Mouse (Mus musculus) limb, embryonic 12.5 days (tissue): ENCODE measurements at regions not wholly inside any gene's neighbourhood (a gene's known extent, or its start where the extent isn't known, plus 50 kb on each side); places are given as distances from the start of the nearest gene placed in this dataset.

Source experiments
- ATAC-seq: fragments of 200-750 bp; cut with Nextera tagmentation; 2 replicates; pipeline ENCODE4 v1.8.0; 2017; ENCODE audit warnings: low read depth, moderate TSS enrichment; ENCODE audit not compliant: insufficient number of reproducible peaks, insufficient read depth, low FRiP score, low TSS enrichment
- H3K27ac ChIP-seq: fragments of 300-500 bp; sonication (generic); 2 replicates; pipeline ENCODE4 v1.5.1; 2016; ENCODE audit warnings: mild to moderate bottlenecking, moderate library complexity
- H3K27me3 ChIP-seq: fragments of 300-500 bp; sonication (generic); 2 replicates; pipeline ENCODE4 v1.6.1; 2016; ENCODE audit warnings: mild to moderate bottlenecking, moderate library complexity
- H3K36me3 ChIP-seq: fragments of 300-500 bp; sonication (generic); 2 replicates; pipeline ENCODE4 v1.6.1; 2016; ENCODE audit warnings: mild to moderate bottlenecking, moderate library complexity
- H3K4me1 ChIP-seq: fragments of 300-500 bp; sonication (generic); replicated peaks from 2 replicates; pipeline ENCODE4 v1.6.1; 2016
- H3K4me2 ChIP-seq: fragments of 300-500 bp; sonication (generic); 2 replicates; pipeline ENCODE4 v1.6.1; 2016; ENCODE audit warnings: mild to moderate bottlenecking, moderate library complexity
- H3K4me3 ChIP-seq: fragments of 300-500 bp; sonication (generic); replicated peaks from 2 replicates; pipeline ENCODE4 v1.5.1; 2016; ENCODE audit warnings: mild to moderate bottlenecking
- H3K9ac ChIP-seq: fragments of 300-500 bp; sonication (generic); replicated peaks from 2 replicates; pipeline ENCODE4 v1.6.1; 2016; ENCODE audit warnings: mild to moderate bottlenecking, moderate library complexity
- H3K9me3 ChIP-seq: fragments of 300-500 bp; sonication (generic); 2 replicates; pipeline ENCODE4 v1.6.1; 2016; ENCODE audit warnings: mild to moderate bottlenecking, moderate library complexity
- WGBS: fragments of 180-500 bp; shearing (Covaris S2); methylation state at CpG from one replicate; pipeline ENCODE4 v1.1.7; 2016; 5-methylcytosine and 5-hydroxymethylcytosine counted together

DNA sequence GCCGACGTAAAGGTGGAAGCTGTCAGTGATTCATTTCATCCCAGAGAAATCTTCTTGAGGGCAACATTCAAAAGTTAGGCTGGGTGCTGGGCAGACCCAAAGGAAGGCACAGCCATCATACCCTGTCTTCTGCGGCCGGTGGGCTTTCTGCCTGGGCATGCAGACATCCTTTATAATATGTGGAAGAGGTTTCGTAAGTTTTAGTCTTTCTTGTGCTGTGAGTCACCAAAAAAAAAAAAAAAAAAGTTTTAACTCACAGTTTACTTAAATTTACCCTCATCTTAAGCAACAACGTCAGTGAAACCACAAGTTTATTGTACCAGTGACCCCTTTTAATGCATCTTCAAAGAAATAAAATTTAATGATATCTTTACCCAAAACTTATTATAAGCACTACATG is 128.7 kb downstream of the Dusp6 start:
- Histone ChIP-seq H3K4me2 (no peak overlapping the region), H3K9me3 (no peaks in the 10 kb centered on the region), H3K4me1 (peaks cover 38% of the 10 kb centered on the region), H3K9ac (no peak overlapping the region), H3K36me3 (no peaks in the 10 kb centered on the region), H3K27ac (no peak overlapping the region), H3K4me3 (no peak overlapping the region), H3K27me3 (0 out of 2 replicates have a peak, but pooled peaks cover 4% of the 10 kb centered on the region)
- WGBS, result 66% methylated on average over 6 of the region's 6 CpGs
- no peak for ATAC-seq

DNA sequence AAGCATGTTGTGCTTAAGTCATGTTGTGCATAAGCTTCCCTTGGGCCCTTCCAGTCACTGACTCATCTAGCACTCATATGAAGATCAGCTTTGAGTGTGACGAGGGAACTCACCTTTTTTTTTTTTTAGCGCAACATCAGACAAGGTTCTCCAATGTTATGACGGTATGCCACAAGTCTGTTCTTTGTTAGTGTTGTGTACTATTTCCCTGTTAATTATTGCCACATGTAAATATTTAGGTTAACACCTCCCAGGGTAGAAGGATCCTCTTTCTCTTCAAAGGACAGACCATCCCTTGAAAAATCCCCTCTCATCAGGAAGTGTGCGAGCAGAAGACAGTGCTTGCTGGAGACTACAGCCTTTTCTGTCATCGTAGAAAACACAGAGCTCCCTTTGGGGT is 129.9 kb downstream of the Dusp6 start:
- Histone ChIP-seq H3K36me3 (no peaks in the 10 kb centered on the region), H3K27ac (no peak overlapping the region), H3K27me3 (0 out of 2 replicates have a peak, but pooled peaks cover 2% of the 10 kb centered on the region), H3K9me3 (peaks cover 7% of the 10 kb centered on the region; the same call in 1 of the 2 replicates), H3K4me2 (no peak overlapping the region), H3K4me1 (peaks cover 38% of the 10 kb centered on the region), H3K4me3 (no peak overlapping the region), H3K9ac (no peak overlapping the region)
- no peak for ATAC-seq
- 41% methylated on average over 5 of the region's 5 CpGs for WGBS

GRCm38 (mm10) chr10:99393523-99393922 is 130.5 kb downstream of the Dusp6 start:
- peak overlapping the region; percentile 67 for H3K27ac ChIP-seq
- H3K4me3 ChIP-seq, result no peak overlapping the region
- H3K4me2 ChIP-seq, result no peak overlapping the region; the same call in 1 of the 2 replicates
- no peak overlapping the region for H3K9ac ChIP-seq
- ATAC-seq, result no peak
- H3K27me3 ChIP-seq, result 0 out of 2 replicates have a peak, but pooled peaks cover 2% of the 10 kb centered on the region
- WGBS, result 16% methylated on average over 8 of the region's 8 CpGs
- peaks cover 9% of the 10 kb centered on the region; the same call in 1 of the 2 replicates for H3K9me3 ChIP-seq
- H3K4me1 ChIP-seq, result peaks cover 34% of the 10 kb centered on the region
- H3K36me3 ChIP-seq, result no peaks in the 10 kb centered on the region

DNA sequence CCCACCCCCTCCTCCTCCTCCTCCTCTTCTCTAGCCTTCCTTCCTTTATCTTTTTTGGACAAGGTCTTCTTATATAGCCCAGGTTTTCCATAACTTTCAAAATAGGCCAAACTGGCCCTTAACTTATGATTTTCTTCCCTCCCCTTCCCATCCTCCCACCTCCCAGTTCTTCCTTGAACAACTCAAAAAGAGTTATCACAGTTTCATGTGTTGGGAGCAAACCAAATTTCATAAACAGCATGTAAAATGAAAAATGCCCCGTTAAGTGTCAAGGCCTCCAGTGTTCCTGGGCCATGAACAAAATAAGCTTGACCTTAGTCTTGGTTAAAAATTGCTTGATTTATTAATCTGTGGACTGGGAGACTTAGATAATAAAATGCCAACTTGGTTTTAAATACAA is 132.4 kb downstream of the Dusp6 start:
- ATAC-seq, result no peak
- peaks cover 9% of the 10 kb centered on the region; the same call in 1 of the 2 replicates for H3K9me3 ChIP-seq
- WGBS, result 72% methylated on average over 1 of the region's 1 CpGs
- H3K4me2 ChIP-seq, result no peak overlapping the region
- H3K4me3 ChIP-seq, result no peak overlapping the region
- no peaks in the 10 kb centered on the region for H3K36me3 ChIP-seq
- no peaks in the 10 kb centered on the region for H3K27me3 ChIP-seq
- H3K9ac ChIP-seq, result no peak overlapping the region
- peaks cover 23% of the 10 kb centered on the region for H3K4me1 ChIP-seq
- no peak overlapping the region for H3K27ac ChIP-seq

GRCm38 (mm10) chr10:99396630-99397029 is 133.6 kb downstream of the Dusp6 start:
- Histone ChIP-seq H3K36me3 (no peaks in the 10 kb centered on the region), H3K9me3 (peaks cover 9% of the 10 kb centered on the region; the same call in 1 of the 2 replicates), H3K4me1 (peaks cover 11% of the 10 kb centered on the region), H3K27me3 (no peaks in the 10 kb centered on the region), H3K9ac (no peak overlapping the region), H3K4me2 (no peak overlapping the region), H3K4me3 (no peak overlapping the region), H3K27ac (peak overlapping the region; percentile 53; the same call in 1 of the 2 replicates)
- no peak; the same call in 1 of the 2 replicates for ATAC-seq
- 85% methylated on average over 3 of the region's 3 CpGs for WGBS

- no peak overlapping the region for H3K4me3 ChIP-seq
- H3K27ac ChIP-seq, result no peak overlapping the region
- no peak overlapping the region for H3K4me2 ChIP-seq
- no peak overlapping the region for H3K9ac ChIP-seq
- H3K36me3 ChIP-seq, result no peaks in the 10 kb centered on the region
- H3K9me3 ChIP-seq, result peaks cover 9% of the 10 kb centered on the region; the same call in 1 of the 2 replicates
- 90% methylated on average over 6 of the region's 6 CpGs for WGBS
- H3K4me1 ChIP-seq, result no peaks in the 10 kb centered on the region; the same call in 1 of the 2 replicates
- H3K27me3 ChIP-seq, result no peaks in the 10 kb centered on the region
- no peak for ATAC-seq
Measured at GRCm38 (mm10) chr10:99400076-99400475, 137.0 kb downstream of the Dusp6 start.

GRCm38 (mm10) chr10:99406764-99407163 is 143.7 kb downstream of the Dusp6 start:
- ATAC-seq, result no peak
- Histone ChIP-seq H3K9ac (no peak overlapping the region), H3K4me3 (no peak overlapping the region), H3K9me3 (0 out of 2 replicates have a peak, but pooled peaks cover 3% of the 10 kb centered on the region), H3K4me2 (no peak overlapping the region), H3K27ac (no peak overlapping the region), H3K36me3 (no peaks in the 10 kb centered on the region), H3K4me1 (peaks cover 3% of the 10 kb centered on the region; the same call in 1 of the 2 replicates), H3K27me3 (no peaks in the 10 kb centered on the region)
- 89% methylated on average over 2 of the region's 2 CpGs for WGBS

GRCm38 (mm10) chr10:99408786-99409185 is 145.8 kb downstream of the Dusp6 start:
- Histone ChIP-seq H3K9ac (no peak overlapping the region), H3K27me3 (no peaks in the 10 kb centered on the region), H3K4me2 (no peak overlapping the region), H3K9me3 (0 out of 2 replicates have a peak, but pooled peaks cover 3% of the 10 kb centered on the region), H3K4me1 (peaks cover 3% of the 10 kb centered on the region; the same call in 1 of the 2 replicates), H3K36me3 (no peaks in the 10 kb centered on the region), H3K27ac (no peak overlapping the region), H3K4me3 (no peak overlapping the region)
- WGBS, result 90% methylated on average over 2 of the region's 2 CpGs
- no peak for ATAC-seq

- 72% methylated on average over 11 of the region's 11 CpGs for WGBS
- no peaks in the 10 kb centered on the region for H3K36me3 ChIP-seq
- no peaks in the 10 kb centered on the region for H3K27me3 ChIP-seq
- no peak overlapping the region for H3K4me3 ChIP-seq
- no peak overlapping the region for H3K9ac ChIP-seq
- H3K4me1 ChIP-seq, result peaks cover 3% of the 10 kb centered on the region; the same call in 1 of the 2 replicates
- 0 out of 2 replicates have a peak, but pooled peaks cover 3% of the 10 kb centered on the region for H3K9me3 ChIP-seq
- no peak overlapping the region for H3K27ac ChIP-seq
- no peak overlapping the region for H3K4me2 ChIP-seq
- ATAC-seq, result no peak
Measured at GRCm38 (mm10) chr10:99409744-99410143, 146.7 kb downstream of the Dusp6 start.

GRCm38 (mm10) chr10:99410754-99411153 is 147.7 kb downstream of the Dusp6 start:
- Histone ChIP-seq H3K4me1 (peaks cover 3% of the 10 kb centered on the region; the same call in 1 of the 2 replicates), H3K4me2 (no peak overlapping the region), H3K9ac (no peak overlapping the region), H3K27ac (no peak overlapping the region), H3K9me3 (0 out of 2 replicates have a peak, but pooled peaks cover 3% of the 10 kb centered on the region), H3K27me3 (no peaks in the 10 kb centered on the region), H3K4me3 (no peak overlapping the region), H3K36me3 (no peaks in the 10 kb centered on the region)
- 90% methylated on average over 3 of the region's 3 CpGs for WGBS
- ATAC-seq, result no peak

DNA sequence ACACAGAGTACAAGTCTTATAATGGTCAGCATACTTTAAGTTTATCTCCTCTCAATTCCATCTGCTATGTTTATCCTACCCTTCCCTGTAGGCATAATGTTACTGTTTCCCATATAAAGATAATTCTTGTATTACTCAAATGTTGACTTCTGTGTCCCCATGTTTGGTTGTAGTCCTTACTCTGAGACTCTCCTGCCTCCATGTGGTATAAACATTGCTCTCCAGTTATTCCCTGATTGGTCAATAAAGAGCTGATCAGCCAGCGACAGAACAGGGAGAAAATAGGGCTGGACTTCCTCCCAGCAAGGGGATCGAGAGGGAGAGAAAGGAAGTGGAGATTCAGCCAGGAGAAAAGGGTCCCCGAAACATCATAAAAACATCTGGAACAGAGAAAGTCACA is 150.4 kb downstream of the Dusp6 start:
- H3K4me1 ChIP-seq, result peaks cover 3% of the 10 kb centered on the region; the same call in 1 of the 2 replicates
- H3K9ac ChIP-seq, result no peak overlapping the region
- WGBS, result 80% methylated on average over 3 of the region's 3 CpGs
- no peak overlapping the region for H3K4me3 ChIP-seq
- no peak overlapping the region for H3K4me2 ChIP-seq
- H3K27me3 ChIP-seq, result no peaks in the 10 kb centered on the region
- H3K27ac ChIP-seq, result no peak overlapping the region
- 0 out of 2 replicates have a peak, but pooled peaks cover 3% of the 10 kb centered on the region for H3K9me3 ChIP-seq
- no peak for ATAC-seq
- no peaks in the 10 kb centered on the region for H3K36me3 ChIP-seq

GRCm38 (mm10) chr10:99416271-99416670 is 153.2 kb downstream of the Dusp6 start:
- WGBS, result 17% methylated on average over 8 of the region's 8 CpGs
- Histone ChIP-seq H3K9ac (no peak overlapping the region), H3K27me3 (no peaks in the 10 kb centered on the region), H3K27ac (no peak overlapping the region), H3K4me1 (no peaks in the 10 kb centered on the region; the same call in 1 of the 2 replicates), H3K9me3 (no peaks in the 10 kb centered on the region), H3K36me3 (no peaks in the 10 kb centered on the region), H3K4me2 (no peak overlapping the region), H3K4me3 (no peak overlapping the region)
- no peak for ATAC-seq
